Mouse (Mus musculus) gastrocnemius, postnatal 10 days (tissue): ENCODE measurements at regions not wholly inside any gene's neighbourhood (a gene's known extent, or its start where the extent isn't known, plus 50 kb on each side); places are given as distances from the start of the nearest gene placed in this dataset.

Experiments
- DNase-seq: peaks from one replicate; pipeline ENCODE4 v3.0.0; 2021; ENCODE audit warnings: mixed read lengths

- no peak for DNase-seq
These were observed 149.4 kb downstream of the Nr2f2 start for GRCm38 (mm10) chr7:70217137-70217536.

GRCm38 (mm10) chr7:70213970-70214520 lies 152.5 kb downstream of the Nr2f2 start:
- no peak for DNase-seq

- DNase-seq, result no peak
These were observed 160.6 kb downstream of the Nr2f2 start for GRCm38 (mm10) chr7:70205900-70206299.

GRCm38 (mm10) chr7:70200188-70200587 lies 166.3 kb downstream of the Nr2f2 start:
- DNase-seq, result no peak

- no peak for DNase-seq
These were observed 187.6 kb downstream of the Nr2f2 start for GRCm38 (mm10) chr7:70178956-70179355.

GRCm38 (mm10) chr7:70178006-70178405 lies 188.5 kb downstream of the Nr2f2 start:
- DNase-seq, result no peak

GRCm38 (mm10) chr7:70176686-70177259 lies 189.8 kb downstream of the Nr2f2 start:
- DNase-seq, result no peak

- no peak for DNase-seq
These were observed 190.4 kb downstream of the Nr2f2 start for GRCm38 (mm10) chr7:70176086-70176485.

GRCm38 (mm10) chr7:70172431-70172830 lies 194.1 kb downstream of the Nr2f2 start:
- no peak for DNase-seq

- no peak for DNase-seq
These were observed 195.1 kb downstream of the Nr2f2 start for GRCm38 (mm10) chr7:70171456-70171855.

GRCm38 (mm10) chr7:70168080-70168479 lies 198.5 kb downstream of the Nr2f2 start:
- no peak for DNase-seq

GRCm38 (mm10) chr7:70166081-70166480 lies 200.5 kb downstream of the Nr2f2 start:
- DNase-seq, result no peak

- DNase-seq, result no peak
These were observed 201.0 kb downstream of the Nr2f2 start for GRCm38 (mm10) chr7:70165501-70165900.

- no peak for DNase-seq
These were observed 201.8 kb downstream of the Nr2f2 start for GRCm38 (mm10) chr7:70164691-70165193.

GRCm38 (mm10) chr7:70158531-70158930 lies 208.0 kb downstream of the Nr2f2 start:
- no peak for DNase-seq

GRCm38 (mm10) chr7:70144726-70145271 lies 221.7 kb downstream of the Nr2f2 start:
- DNase-seq, result no peak

GRCm38 (mm10) chr7:70136837-70137236 lies 229.7 kb downstream of the Nr2f2 start:
- no peak for DNase-seq

- no peak for DNase-seq
These were observed 231.1 kb downstream of the Nr2f2 start for GRCm38 (mm10) chr7:70135416-70135815.

GRCm38 (mm10) chr7:70129963-70130362 lies 236.6 kb downstream of the Nr2f2 start:
- no peak for DNase-seq

- DNase-seq, result no peak
These were observed 243.7 kb downstream of the Nr2f2 start for GRCm38 (mm10) chr7:70122818-70123217.

- DNase-seq, result no peak
These were observed 247.0 kb downstream of the Nr2f2 start for GRCm38 (mm10) chr7:70119517-70119916.

GRCm38 (mm10) chr7:70118971-70119370 lies 247.6 kb downstream of the Nr2f2 start:
- DNase-seq, result no peak

GRCm38 (mm10) chr7:70117930-70118922 lies 248.3 kb downstream of the Nr2f2 start:
- DNase-seq, result no peak
